Mouse (Mus musculus): Measurements from ENCODE around the gene Dync2li1. TPM values are rescaled to one million over a fixed set of nuclear protein-coding genes. Genes with fewer than 3 reads are reported as not detected.

The Dync2li1 gene
- 1 to 10 TPM; 3.2 to 3.6 TPM for total RNA-seq (2021)
- long read RNA-seq, experiment 1, partial matches to known transcripts, result 1 of 4 reads
- long read RNA-seq, experiment 1, other reads (novel, unspliced or antisense), result 0 of 4 reads
- long read RNA-seq, experiment 2, transcript Dync2li1-201 (13 exons, 1,354 nt), result major isoform, 5 of 5 reads
- long read RNA-seq, experiment 2, partial matches to known transcripts, result 0 of 5 reads
- long read RNA-seq, experiment 2, other reads (novel, unspliced or antisense), result 0 of 5 reads

DNA sequence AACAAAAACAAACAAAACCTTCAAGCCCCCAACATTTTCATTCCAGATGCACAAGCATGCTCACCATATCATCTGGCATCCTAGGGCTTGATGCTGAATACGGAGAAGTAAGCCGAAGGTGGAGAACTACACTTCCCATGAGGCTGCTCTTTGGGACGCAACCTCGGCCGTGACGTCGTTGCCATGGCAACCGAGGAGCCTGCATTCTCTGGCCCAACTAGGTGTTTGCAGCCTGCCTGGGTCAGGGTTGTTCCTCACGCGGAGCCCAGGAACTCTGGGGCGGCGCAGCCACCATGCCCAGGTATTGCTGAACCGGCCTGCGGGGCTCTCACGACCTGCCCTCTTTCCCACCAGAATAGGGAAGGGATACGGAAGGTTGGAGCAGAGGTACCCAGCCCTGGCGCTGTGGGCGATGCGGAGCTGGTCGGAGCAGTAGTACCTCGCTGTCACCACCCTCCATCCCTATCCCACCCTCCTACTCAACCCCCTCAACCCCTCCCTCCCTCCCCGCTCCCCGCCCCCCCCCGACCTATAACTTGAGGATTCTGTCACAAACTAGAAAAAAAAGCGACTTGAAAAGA is at the start of gene Dync2li1:
TSS of gene Dync2li1 (plus strand) at position 221 of the 581 bp plus-strand sequence.
- Histone ChIP-seq H3K4me3 (peak within 1 kb of the TSS; percentile 89), H3K27ac (peak within 1 kb of the TSS; percentile 82)
- no peak for TF ChIP-seq CTCF (IDR thresholded peaks at IDR 0.05)
- peak; percentile 93 for DNase-seq
- intact Hi-C loops (cut with DNase I), result no loop called here

DNA sequence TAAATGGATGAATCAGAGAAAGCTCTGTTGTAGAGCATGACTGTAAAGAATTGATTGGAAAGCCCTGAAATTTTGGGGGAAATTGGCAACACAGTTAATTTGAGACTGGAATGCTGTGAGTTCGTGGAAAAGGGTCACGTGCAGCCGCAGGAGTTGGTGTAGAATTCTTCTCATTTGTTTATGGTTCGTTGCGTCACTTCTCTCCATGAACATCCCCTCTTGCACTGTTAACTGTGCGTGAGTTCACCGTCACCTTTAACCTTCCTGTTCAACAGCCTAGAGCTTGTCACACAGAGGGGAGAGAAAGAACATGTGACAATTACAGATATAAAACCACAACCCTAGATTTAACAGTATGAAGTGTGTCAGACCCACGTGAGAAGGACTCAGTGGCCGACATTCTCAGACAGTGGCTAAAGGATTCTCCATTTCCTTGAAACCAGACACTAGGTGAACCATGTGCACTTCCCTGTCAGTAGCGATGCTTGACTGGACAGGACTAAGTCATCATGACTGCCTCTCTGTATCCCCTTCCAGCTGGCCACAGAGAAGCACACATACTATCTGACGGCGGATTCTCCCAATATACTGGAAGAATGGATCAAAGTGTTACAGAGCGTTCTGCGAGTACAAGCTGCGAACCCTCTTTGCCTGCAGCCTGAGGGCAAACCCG is 49.5 kb upstream of the Dync2li1 start:
- DNase-seq, result no peak
- intact Hi-C loops (cut with DNase I), result no loop called here
- TF ChIP-seq CTCF (IDR thresholded peaks at IDR 0.05), result no peak

DNA sequence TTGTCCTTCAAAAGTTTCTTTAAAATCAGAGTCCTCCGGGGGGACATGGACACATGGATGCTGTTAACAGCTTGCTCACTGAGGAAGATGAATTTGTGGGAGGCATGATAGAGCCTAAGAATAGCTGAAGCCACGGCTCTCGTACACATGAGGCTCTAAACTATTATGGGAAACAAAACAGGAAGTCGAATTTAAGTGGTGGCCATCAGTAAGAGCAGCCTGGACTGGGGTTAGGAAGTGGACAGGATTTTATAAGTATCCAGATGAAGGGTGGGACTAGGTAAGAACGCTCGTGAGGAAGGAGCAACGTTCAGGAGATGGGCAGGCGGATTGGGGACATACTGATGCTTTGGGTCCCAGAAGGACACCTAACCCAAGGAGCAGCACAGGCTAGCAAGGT is 47.0 kb upstream of the Dync2li1 start:
- Histone ChIP-seq H3K27ac (no peak overlapping the region), H3K4me3 (no peak overlapping the region)
- intact Hi-C loops (cut with DNase I), result no loop called here
- no peak for TF ChIP-seq CTCF (IDR thresholded peaks at IDR 0.05)
- DNase-seq, result no peak

More for the DNA sequence above, 49.5 kb upstream of the Dync2li1 start:
- Histone ChIP-seq H3K4me3 (no peak overlapping the region), H3K27ac (no peak overlapping the region)

DNA sequence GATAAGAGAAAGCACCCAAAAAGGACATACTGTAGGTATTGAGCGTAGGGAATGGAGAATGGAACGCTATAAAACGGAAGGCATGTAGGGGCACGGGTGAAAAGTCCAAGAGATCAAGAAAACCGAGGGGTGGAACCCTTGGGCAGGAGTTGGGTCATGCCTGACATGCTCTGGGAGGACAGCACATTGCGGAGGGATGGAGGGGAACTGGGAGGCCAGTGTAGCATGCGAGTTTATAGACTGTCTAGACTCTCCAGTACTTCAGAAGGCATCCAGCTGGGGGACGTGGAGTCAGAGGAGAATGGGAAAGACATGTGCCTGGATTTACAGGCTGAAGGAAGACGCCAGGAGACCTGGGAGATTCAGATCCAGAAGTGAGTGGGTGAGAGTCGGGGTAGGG is 46.5 kb upstream of the Dync2li1 start:
- H3K4me3 ChIP-seq, result no peak overlapping the region
- intact Hi-C loops (cut with DNase I), result no loop called here
- no peak overlapping the region for H3K27ac ChIP-seq
- TF ChIP-seq CTCF (IDR thresholded peaks at IDR 0.05), result no peak
- DNase-seq, result no peak

DNA sequence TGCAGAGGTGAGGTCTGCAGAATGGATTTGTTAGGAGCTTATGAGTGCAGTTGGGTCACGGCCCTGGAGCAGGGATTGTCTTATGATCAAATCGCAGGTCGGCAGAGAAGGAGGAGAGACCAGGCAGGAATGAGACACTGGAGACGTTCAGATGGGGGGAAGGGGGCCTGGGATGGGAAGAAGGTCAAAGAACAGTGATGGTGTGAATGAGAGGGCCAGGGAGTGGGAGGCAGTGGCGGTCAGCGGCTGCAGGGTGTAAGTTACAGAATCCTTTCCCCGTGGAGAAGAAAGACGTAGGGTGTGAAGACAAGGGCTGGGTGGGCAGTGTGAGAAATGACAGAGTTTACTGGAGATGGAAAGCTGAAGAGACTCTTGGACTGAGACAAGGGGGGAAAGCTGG is 45.5 kb upstream of the Dync2li1 start:
- no peak overlapping the region for H3K27ac ChIP-seq
- no peak overlapping the region for H3K4me3 ChIP-seq
- no peak for TF ChIP-seq CTCF (IDR thresholded peaks at IDR 0.05)
- intact Hi-C loops (cut with DNase I), result no loop called here
- no peak for DNase-seq

DNA sequence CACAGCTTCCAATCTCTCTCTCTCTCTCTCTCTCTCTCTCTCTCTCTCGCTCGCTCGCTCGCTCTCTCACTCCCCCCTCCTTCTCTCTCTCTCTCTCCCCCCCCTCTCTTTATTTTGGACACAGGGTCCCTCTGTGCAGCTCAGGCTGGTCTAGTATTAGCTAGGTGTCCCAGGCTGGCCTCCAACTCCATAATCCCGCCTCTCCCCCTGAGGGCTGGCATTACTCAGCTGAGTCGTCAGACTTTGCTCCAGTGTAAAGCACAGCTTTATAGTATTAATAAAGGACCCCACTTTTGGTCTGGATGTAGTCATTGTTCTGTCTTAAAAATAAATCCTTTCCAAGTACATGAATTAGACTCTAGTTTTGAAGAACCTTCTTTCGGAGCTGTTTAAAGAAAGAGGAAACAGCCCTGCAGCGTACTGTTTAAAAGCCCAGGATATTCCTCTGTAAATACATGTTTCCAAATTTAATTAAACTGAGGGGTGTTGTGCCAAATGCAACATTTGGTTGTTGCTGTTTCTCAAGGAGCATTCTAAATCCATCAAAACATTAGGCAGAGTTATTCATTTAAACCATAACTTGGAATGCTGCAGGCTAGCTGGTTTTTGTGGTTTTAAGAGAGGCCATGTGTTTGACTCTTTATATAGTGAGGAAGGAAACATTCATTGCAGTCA is 44.4 kb upstream of the Dync2li1 start:
- intact Hi-C loops (cut with DNase I), result no loop called here
- no peak overlapping the region for H3K27ac ChIP-seq
- no peak for TF ChIP-seq CTCF (IDR thresholded peaks at IDR 0.05)
- no peak overlapping the region for H3K4me3 ChIP-seq
- no peak for DNase-seq

DNA sequence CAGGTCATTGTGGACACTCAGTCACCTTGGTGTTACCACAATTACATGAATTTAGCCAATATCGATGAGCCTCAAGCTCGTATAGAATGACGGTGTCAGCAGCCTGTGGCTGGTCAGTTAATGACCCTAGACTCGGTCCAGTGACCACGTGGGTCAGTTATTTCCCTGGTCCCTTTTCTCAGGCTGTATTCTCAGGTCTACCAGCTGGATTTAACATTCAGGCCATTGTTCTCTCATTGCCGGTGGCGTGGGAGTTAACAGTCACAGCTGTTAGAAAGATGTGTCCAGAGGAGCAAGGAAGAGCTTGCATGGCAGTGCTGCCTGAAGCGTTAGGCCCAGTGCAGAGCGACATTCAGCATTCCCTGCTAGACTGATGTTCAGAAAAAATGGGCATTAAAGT is 42.2 kb upstream of the Dync2li1 start:
- no peak overlapping the region for H3K4me3 ChIP-seq
- no peak for DNase-seq
- TF ChIP-seq CTCF (IDR thresholded peaks at IDR 0.05), result no peak
- H3K27ac ChIP-seq, result peak overlapping the region; percentile 60; the same call in 1 of the 2 replicates
- intact Hi-C loops (cut with DNase I), result no loop called here

DNA sequence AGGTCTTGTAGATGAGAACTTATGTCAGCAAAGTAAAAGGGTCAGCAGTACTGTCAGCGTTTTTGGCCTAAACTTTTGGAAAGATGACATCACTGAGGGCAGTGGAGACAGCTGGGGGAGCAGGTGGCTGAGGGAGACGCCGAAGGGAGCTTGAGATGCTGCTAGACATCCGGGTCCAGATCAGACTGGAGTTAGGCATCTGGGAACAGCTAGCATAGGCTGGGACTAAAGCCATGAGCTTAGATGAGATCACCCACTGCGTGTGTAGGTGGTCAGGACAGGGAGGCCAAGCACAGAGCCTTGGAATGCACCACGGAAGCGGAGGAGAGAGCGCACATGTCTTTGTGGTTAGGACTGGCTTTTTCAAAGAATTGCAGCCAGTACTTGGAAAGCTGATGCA is 41.2 kb upstream of the Dync2li1 start:
- no peak for TF ChIP-seq CTCF (IDR thresholded peaks at IDR 0.05)
- peak overlapping the region; percentile 60 for H3K27ac ChIP-seq

DNA sequence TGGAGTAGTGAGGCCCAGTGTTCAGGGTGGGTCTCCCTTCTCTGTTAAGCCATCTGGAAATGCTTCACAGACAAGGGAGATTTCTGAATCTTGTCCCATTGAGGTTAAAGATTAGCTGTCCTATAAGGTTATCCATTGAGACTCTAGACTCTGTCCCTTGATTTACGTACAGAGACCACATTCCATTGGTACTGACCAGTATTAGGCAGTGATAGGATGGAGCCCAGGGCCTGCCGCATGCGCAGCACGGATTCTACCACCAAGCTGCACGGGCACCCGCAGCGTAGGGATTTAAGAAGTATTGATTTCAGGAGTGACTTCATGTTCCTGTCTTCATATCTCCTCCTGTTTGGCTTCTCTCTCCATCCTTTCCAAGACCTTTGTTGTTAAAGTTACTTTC is 36.2 kb upstream of the Dync2li1 start:
- no peak overlapping the region for H3K27ac ChIP-seq
- no peak for DNase-seq
- intact Hi-C loops (cut with DNase I), result no loop called here
- H3K4me3 ChIP-seq, result no peak overlapping the region
- TF ChIP-seq CTCF (IDR thresholded peaks at IDR 0.05), result no peak

More for the DNA sequence above, 41.2 kb upstream of the Dync2li1 start:
- peak; percentile 53 for DNase-seq
- intact Hi-C loops (cut with DNase I), result no loop called here
- no peak overlapping the region for H3K4me3 ChIP-seq

DNA sequence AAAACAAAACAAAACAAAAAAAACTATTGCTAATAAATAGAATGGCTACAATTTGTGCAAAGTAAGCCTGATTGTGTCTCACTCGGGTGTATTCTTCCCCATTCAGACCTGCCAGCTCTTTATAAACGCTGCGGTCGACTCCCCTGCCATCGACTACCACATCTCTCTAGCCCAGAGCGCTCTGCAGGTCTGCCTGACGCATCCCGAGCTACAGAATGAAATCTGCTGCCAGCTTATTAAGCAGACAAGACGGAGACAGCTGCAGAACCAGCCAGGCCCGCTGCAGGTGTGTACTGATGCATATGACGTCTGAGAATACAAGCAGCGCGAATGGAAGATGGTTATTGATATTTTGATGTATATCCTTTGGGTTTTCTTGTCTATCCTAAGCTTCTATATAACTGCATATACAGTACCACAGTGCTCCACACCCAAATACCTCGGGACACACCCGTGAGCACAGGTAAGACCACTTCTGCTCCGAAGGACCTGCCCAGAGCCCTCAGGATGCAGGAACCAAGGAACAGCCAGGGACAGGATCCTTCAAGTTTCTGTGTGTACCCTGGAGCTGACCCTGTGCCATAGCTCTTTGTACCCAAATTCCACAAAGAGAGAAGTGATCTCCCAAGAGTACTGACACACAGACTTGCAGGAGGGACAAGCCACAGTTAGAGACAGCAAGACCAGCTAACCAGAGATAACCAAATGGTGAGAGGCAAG is 34.7 kb upstream of the Dync2li1 start:
- Histone ChIP-seq H3K4me3 (no peak overlapping the region), H3K27ac (no peak overlapping the region)
- no peak for DNase-seq
- no peak for TF ChIP-seq CTCF (IDR thresholded peaks at IDR 0.05)
- intact Hi-C loops (cut with DNase I), result no loop called here

DNA sequence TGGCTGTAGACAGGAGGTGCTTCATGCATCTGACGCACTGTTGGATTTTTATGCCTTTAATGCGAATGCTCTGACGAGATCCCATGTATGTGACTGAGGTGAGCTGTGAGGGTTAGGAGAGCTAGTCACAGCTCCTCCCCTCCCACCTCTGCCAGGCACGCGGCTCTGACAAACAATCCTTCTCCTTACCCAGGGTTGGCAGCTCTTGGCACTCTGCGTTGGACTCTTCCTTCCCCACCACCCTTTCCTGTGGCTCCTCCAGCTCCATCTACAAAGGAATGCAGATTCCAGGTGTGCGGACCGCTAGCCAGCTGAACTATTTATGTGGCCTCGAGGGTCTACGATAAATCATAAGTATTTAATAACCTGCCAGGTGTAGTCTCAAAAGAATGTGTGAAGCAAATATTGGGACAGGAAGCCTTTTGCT is 30.3 kb upstream of the Dync2li1 start:
- TF ChIP-seq CTCF (IDR thresholded peaks at IDR 0.05), result no peak
- intact Hi-C loops (cut with DNase I), result no loop called here
- no peak for DNase-seq
- peak overlapping the region; percentile 28 for H3K27ac ChIP-seq
- H3K4me3 ChIP-seq, result peak overlapping the region; percentile 13; the same call in 1 of the 2 replicates

DNA sequence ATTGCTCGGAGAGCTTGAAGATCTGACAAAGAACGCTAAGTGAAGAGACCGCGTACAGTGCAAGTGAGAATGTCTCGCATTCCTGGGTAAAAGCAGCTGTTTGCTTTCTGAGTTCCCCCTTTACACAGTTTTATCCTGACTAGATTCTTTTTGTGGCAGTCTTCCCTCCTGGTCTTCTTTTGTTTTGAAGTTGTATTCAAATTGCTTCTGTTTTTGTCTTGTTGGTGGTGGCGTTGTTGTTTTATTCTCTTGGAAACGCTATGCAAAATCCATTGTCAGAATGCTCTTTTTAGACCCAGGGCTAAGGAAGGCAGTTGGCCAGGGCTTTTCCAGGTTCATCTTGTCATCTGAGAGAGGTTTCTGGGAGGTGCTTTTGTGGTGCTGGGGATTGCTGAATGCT is 29.8 kb upstream of the Dync2li1 start:
- intact Hi-C loops (cut with DNase I), result no loop called here
- Histone ChIP-seq H3K27ac (peak overlapping the region; percentile 28), H3K4me3 (peak overlapping the region; percentile 13; the same call in 1 of the 2 replicates)
- no peak for DNase-seq
- TF ChIP-seq CTCF (IDR thresholded peaks at IDR 0.05), result no peak
